Mouse (Mus musculus): Measurements from ENCODE around the gene Pfpl. TPM values are rescaled to one million over a fixed set of nuclear protein-coding genes. Genes with fewer than 3 reads are reported as not detected.

The Pfpl gene
- total RNA-seq, 2 experiments from 2014 or later, result not detected

GRCm38 (mm10) chr19:12464127-12464526 lies 36.4 kb downstream of the Pfpl start:
- DNase-seq, result no peak
- intact Hi-C loops (cut with DNase I), result no loop called here

GRCm38 (mm10) chr19:12464674-12465073 lies 37.0 kb downstream of the Pfpl start:
- intact Hi-C loops (cut with DNase I), result no loop called here
- DNase-seq, result no peak

GRCm38 (mm10) chr19:12465530-12466144 lies 37.9 kb downstream of the Pfpl start:
- intact Hi-C loops (cut with DNase I), result no loop called here
- no peak for DNase-seq

- intact Hi-C loops (cut with DNase I), result no loop called here
- DNase-seq, result peak; percentile 48
Measured at GRCm38 (mm10) chr19:12466204-12466603, 38.5 kb downstream of the Pfpl start.

- intact Hi-C loops (cut with DNase I), result no loop called here
- peak; percentile 39 for DNase-seq
Measured at GRCm38 (mm10) chr19:12467436-12467835, 39.7 kb downstream of the Pfpl start.

GRCm38 (mm10) chr19:12471866-12472265 lies 44.2 kb downstream of the Pfpl start:
- intact Hi-C loops (cut with DNase I), result no loop called here
- no peak for DNase-seq

- no peak for DNase-seq
- intact Hi-C loops (cut with DNase I), result no loop called here
Measured at GRCm38 (mm10) chr19:12472381-12472976, 44.8 kb downstream of the Pfpl start.

- no peak for DNase-seq
- intact Hi-C loops (cut with DNase I), result no loop called here
Measured at GRCm38 (mm10) chr19:12473201-12473641, 45.5 kb downstream of the Pfpl start.

GRCm38 (mm10) chr19:12473951-12474350 lies 46.2 kb downstream of the Pfpl start:
- intact Hi-C loops (cut with DNase I), result no loop called here
- DNase-seq, result no peak

- DNase-seq, result peak; percentile 95
- intact Hi-C loops (cut with DNase I), result no loop called here
Measured at GRCm38 (mm10) chr19:12475380-12476250, 47.9 kb downstream of the Pfpl start.

GRCm38 (mm10) chr19:12476721-12477270 lies 49.1 kb downstream of the Pfpl start:
- DNase-seq, result no peak
- intact Hi-C loops (cut with DNase I), result no loop called here

- intact Hi-C loops (cut with DNase I), result no loop called here
- DNase-seq, result no peak
Measured at GRCm38 (mm10) chr19:12478369-12478768, 50.7 kb downstream of the Pfpl start.

Other genes starting within 250 kb of the Pfpl start
- gene Olfr1431, start 227.3 kb upstream of the Pfpl start, total RNA-seq (2021), result not detected
- gene Olfr1432, start 195.3 kb upstream of the Pfpl start, total RNA-seq (2021), result not detected
- gene Olfr262, start 186.2 kb upstream of the Pfpl start, total RNA-seq (2021), result not detected
- under 1 TPM in 1 of 2 experiments, not detected in 1; 0.18 TPM for gene Olfr235, start 166.9 kb upstream of the Pfpl start, total RNA-seq (2021)
- not detected for gene Olfr1434, start 148.1 kb upstream of the Pfpl start, total RNA-seq (2021)
- not detected for gene Olfr1436, start 128.8 kb upstream of the Pfpl start, total RNA-seq (2021)
- not detected for gene Olfr1437, start 102.8 kb upstream of the Pfpl start, total RNA-seq (2021)
- gene Olfr1438-ps1, start 92.0 kb upstream of the Pfpl start, total RNA-seq (2021), result not detected
- not detected for gene Olfr1440, start 40.6 kb upstream of the Pfpl start, total RNA-seq (2021)
- not detected for gene Olfr1441, start 10.5 kb upstream of the Pfpl start, total RNA-seq (2021)
- 1 to 10 TPM; 3.7 to 5.0 TPM for gene Mpeg1, start 32.9 kb downstream of the Pfpl start, total RNA-seq (2021)
- 100 to 1,000 TPM; 124 to 146 TPM for gene Dtx4, start 73.5 kb downstream of the Pfpl start, total RNA-seq (2021)
- gene Fam111a, start 117.8 kb downstream of the Pfpl start, total RNA-seq (2021), result 1 to 10 TPM; 6.3 to 7.6 TPM
- gene Gm4952, start 172.1 kb downstream of the Pfpl start, total RNA-seq (2021), result under 1 TPM; 0.30 to 0.34 TPM
- gene Glyat, start 205.4 kb downstream of the Pfpl start, total RNA-seq (2021), result not detected
- not detected for gene Olfr1442, start 242.5 kb downstream of the Pfpl start, total RNA-seq (2021)